Mouse (Mus musculus): ENCODE results near the gene Slc27a1.

GRCm38 (mm10) chr8:71619786-71620185 is 51.1 kb downstream of the Slc27a1 start:
- TF ChIP-seq GATA1 (IDR thresholded peaks at IDR 0.05; ENCODE audit: borderline replicate concordance, low read length) (no peak), FLI1 (IDR thresholded peaks at IDR 0.05; ENCODE audit: low read length) (no peak)

Data from megakaryocyte, embryonic 14.5 days (primary cell).